16 mouse cellular contexts compared by ENCODE assay signal in the genomic region with DNA sequence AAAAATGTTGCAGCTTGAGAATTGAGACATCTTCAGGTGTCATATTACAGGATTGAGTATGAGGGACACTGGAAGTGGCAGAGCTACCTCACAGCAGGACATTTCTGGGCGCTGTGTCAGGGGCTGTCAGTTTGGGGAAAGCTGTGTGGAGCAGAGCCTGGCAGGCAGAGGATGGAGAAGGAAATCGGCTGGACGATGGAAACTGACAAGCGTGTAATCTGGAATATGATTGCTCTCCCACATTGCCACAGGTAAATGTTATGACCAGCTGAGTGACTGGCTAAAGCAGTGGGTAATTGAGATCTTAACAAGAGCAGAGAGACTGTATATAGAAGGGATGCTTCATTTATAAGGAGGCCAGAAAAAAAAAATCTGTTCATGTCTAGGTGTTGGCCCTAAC.
DNase-seq lines count a peak whose midpoint lies in the region; ATAC-seq and TF ChIP-seq lines count a peak whose summit lies in the region.
"Had no signal": no experiment of that assay in that cellular context is flagged by ENCODE, and none has a peak within 500 bp of the region (broad histone marks: within the 10 kb centered on the region; RNA-seq: fewer than 3 reads in every experiment).

No protein-coding gene starts in this region.

- H3K4me3 ChIP-seq in cerebellum, adult 2 months (replicated peaks; ENCODE audit: insufficient read depth, low read depth, low read length), result no peak overlapping the region
- no peak overlapping the region for H3K4me3 ChIP-seq in hindbrain, embryonic 12.5 days
- H3K4me3 ChIP-seq in midbrain, postnatal 0 days (ENCODE audit: low read depth, low read length), result no peak overlapping the region
- H3K4me3 ChIP-seq in kidney, embryonic 15.5 days (replicated peaks), result no peak overlapping the region
- H3K4me3 ChIP-seq: heart, embryonic 13.5 days had no signal

- no peak for TF ChIP-seq CTCF in cerebellum, adult 2 months (IDR thresholded peaks at IDR 0.05; ENCODE audit: borderline replicate concordance, insufficient read depth, low read depth, low read length)
- TF ChIP-seq CTCF in midbrain, postnatal 0 days (IDR thresholded peaks at IDR 0.05), result no peak

- H3K4me1 ChIP-seq in cerebellum, adult 2 months (ENCODE audit: control insufficient read depth, insufficient read depth, low read length), result no peaks in the 10 kb centered on the region
- H3K4me1 ChIP-seq in hindbrain, embryonic 12.5 days, result no peaks in the 10 kb centered on the region
- no peaks in the 10 kb centered on the region for H3K4me1 ChIP-seq in midbrain, postnatal 0 days (ENCODE audit: insufficient read depth, low read length)
- no peaks in the 10 kb centered on the region for H3K4me1 ChIP-seq in kidney, embryonic 15.5 days
- H3K4me1 ChIP-seq: heart, embryonic 13.5 days had no signal

- no peaks in the 10 kb centered on the region for H3K9me3 ChIP-seq in hindbrain, embryonic 12.5 days (replicated peaks)
- no peaks in the 10 kb centered on the region for H3K9me3 ChIP-seq in midbrain, postnatal 0 days (ENCODE audit: low read length)
- H3K9me3 ChIP-seq in kidney, embryonic 15.5 days (replicated peaks), result no peaks in the 10 kb centered on the region
- H3K9me3 ChIP-seq: heart, embryonic 13.5 days had no signal

- no peak overlapping the region for H3K9ac ChIP-seq in hindbrain, embryonic 12.5 days
- no peak overlapping the region for H3K9ac ChIP-seq in midbrain, postnatal 0 days (replicated peaks; ENCODE audit: low read length, poor library complexity, severe bottlenecking)
- H3K9ac ChIP-seq in kidney, embryonic 15.5 days, result no peak overlapping the region
- H3K9ac ChIP-seq: heart, embryonic 13.5 days had no signal

- no peak for TF ChIP-seq POLR2A in cerebellum, adult 2 months (IDR thresholded peaks at IDR 0.05; ENCODE audit: borderline replicate concordance, insufficient read depth, low read length)

- H3K27ac ChIP-seq in cerebellum, adult 2 months (ENCODE audit: insufficient read depth, low read length), result no peak overlapping the region
- H3K27ac ChIP-seq in hindbrain, embryonic 12.5 days, result no peak overlapping the region
- H3K27ac ChIP-seq in midbrain, postnatal 0 days (ENCODE audit: low read depth, low read length), result no peak overlapping the region
- H3K27ac ChIP-seq in kidney, embryonic 15.5 days, result no peak overlapping the region
- H3K27ac ChIP-seq: heart, embryonic 13.5 days had no signal

- H3K27me3 ChIP-seq in cerebellum, adult 2 months (ENCODE audit: control insufficient read depth, insufficient read depth, low read length), result no peaks in the 10 kb centered on the region; the same call in 1 of the 2 replicates
- H3K27me3 ChIP-seq in hindbrain, embryonic 12.5 days, result no peaks in the 10 kb centered on the region
- H3K27me3 ChIP-seq in midbrain, postnatal 0 days (ENCODE audit: insufficient read depth, low read length), result no peaks in the 10 kb centered on the region
- H3K27me3 ChIP-seq in kidney, embryonic 15.5 days, result no peaks in the 10 kb centered on the region
- H3K27me3 ChIP-seq: heart, embryonic 13.5 days had no signal

- H3K36me3 ChIP-seq in hindbrain, embryonic 12.5 days, result no peaks in the 10 kb centered on the region
- H3K36me3 ChIP-seq in midbrain, postnatal 0 days (ENCODE audit: insufficient read depth, low read length), result no peaks in the 10 kb centered on the region
- no peaks in the 10 kb centered on the region for H3K36me3 ChIP-seq in kidney, embryonic 15.5 days
- H3K36me3 ChIP-seq: heart, embryonic 13.5 days had no signal

- ATAC-seq in hindbrain, embryonic 12.5 days (ENCODE audit: low FRiP score), result peak; percentile 50
- peak; percentile 68; the same call in 1 of the 2 replicates for ATAC-seq in midbrain, postnatal 0 days (ENCODE audit: low FRiP score)
- no peak for ATAC-seq in kidney, embryonic 15.5 days (replicated peaks; ENCODE audit: low FRiP score)

- intact Hi-C loops in left cerebral cortex, postnatal 4 days (cut with DNase I), result no loop called here

- H3K4me2 ChIP-seq in hindbrain, embryonic 12.5 days (replicated peaks), result no peak overlapping the region
- H3K4me2 ChIP-seq in midbrain, postnatal 0 days (ENCODE audit: low read depth, low read length, poor library complexity, severe bottlenecking), result no peak overlapping the region
- no peak overlapping the region for H3K4me2 ChIP-seq in kidney, embryonic 15.5 days
- H3K4me2 ChIP-seq: heart, embryonic 13.5 days had no signal

- DNase-seq in left cerebral cortex, postnatal 4 days, result peak; percentile 97
- DNase-seq in left cerebral cortex, adult 8-10 months (ENCODE audit: low spot score in 2 of 2), result no peak
- DNase-seq in cerebellum, adult 2 months, result peak; percentile 89 to 91
- peak; percentile 88 for DNase-seq in midbrain, postnatal 0 days (ENCODE audit: low spot score)
- no peak for DNase-seq in thymus, postnatal 14 days
- no peak for DNase-seq in kidney, postnatal 4 days
- DNase-seq: adrenal gland, adult 8-10 months; B cell, adult 2 months; kidney, adult 9 months; liver; lung, adult 2 months; lung, postnatal 4 days; thymus, adult 2 months had no signal

- WGBS in cerebellum, adult 2 months, result 5% methylated on average over 4 of the region's 4 CpGs
- 50% methylated on average over 4 of the region's 4 CpGs for WGBS in hindbrain, embryonic 12.5 days
- 26% methylated on average over 4 of the region's 4 CpGs for WGBS in midbrain, postnatal 0 days
- WGBS in kidney, embryonic 15.5 days, result 71% methylated on average over 4 of the region's 4 CpGs

Comparison
In these comparisons a context has a peak if more than half of its experiments do, and no peak if none do; other contexts are left out.
1. DNase-seq: peak in left cerebral cortex, postnatal 4 days (single experiment), cerebellum, adult 2 months (2 of 2) and midbrain, postnatal 0 days (single experiment); none in left cerebral cortex, adult 8-10 months (0 of 2), thymus, postnatal 14 days (single experiment) and kidney, postnatal 4 days (0 of 2).